Mouse (Mus musculus) kidney, postnatal 0 days (tissue): ENCODE measurements around the gene Prodh2. TPM values are rescaled to one million over a fixed set of nuclear protein-coding genes. Genes with fewer than 3 reads are reported as not detected.

Source experiments
- ATAC-seq: fragments of 200-750 bp; cut with Nextera tagmentation; replicated peaks from 2 replicates; pipeline ENCODE4 v1.8.0; 2017; ENCODE audit warnings: low read depth, moderate number of reproducible peaks, moderate TSS enrichment, moderate library complexity; ENCODE audit not compliant: low FRiP score
- DNase-seq: peaks from one replicate; pipeline ENCODE4 v3.0.0-alpha.2; 2016; ENCODE audit warnings: low spot score
- H3K27ac ChIP-seq: fragments of 300-500 bp; sonication (generic); 2 replicates; pipeline ENCODE4 v1.5.1; 2014; ENCODE audit warnings: mild to moderate bottlenecking
- H3K27me3 ChIP-seq: fragments of 300-500 bp; sonication (generic); 2 replicates; pipeline ENCODE4 v1.6.1; 2014; ENCODE audit warnings: low read length, mixed read lengths; ENCODE audit not compliant: insufficient read depth
- H3K36me3 ChIP-seq: fragments of 300-500 bp; sonication (generic); 2 replicates; pipeline ENCODE4 v1.6.1; 2014; ENCODE audit warnings: low read length, mixed read lengths; ENCODE audit not compliant: insufficient read depth
- H3K4me1 ChIP-seq: fragments of 300-500 bp; sonication (generic); replicated peaks from 2 replicates; pipeline ENCODE4 v1.6.1; 2014; ENCODE audit warnings: antibody characterized with exemption, low read length, mixed read lengths; ENCODE audit not compliant: insufficient read depth
- H3K4me2 ChIP-seq: fragments of 300-500 bp; sonication (generic); 2 replicates; pipeline ENCODE4 v1.6.1; 2014; ENCODE audit warnings: mild to moderate bottlenecking, low read length, moderate library complexity, mixed read lengths
- H3K4me3 ChIP-seq: fragments of 300-500 bp; sonication (generic); replicated peaks from 2 replicates; pipeline ENCODE4 v1.5.1; 2014; ENCODE audit warnings: low read depth, low read length
- H3K9ac ChIP-seq: fragments of 300-500 bp; sonication (generic); 2 replicates; pipeline ENCODE4 v1.6.1; 2014; ENCODE audit warnings: low read depth, low read length
- H3K9me3 ChIP-seq: fragments of 300-500 bp; sonication (generic); replicated peaks from 2 replicates; pipeline ENCODE4 v1.6.1; 2016; ENCODE audit warnings: low read length, inconsistent platforms, mixed read lengths
- CTCF ChIP-seq: IDR thresholded peaks from 2 replicates; pipeline ENCODE4 v1.5.1; 2016; ENCODE audit warnings: antibody characterized with exemption, low read depth, mild to moderate bottlenecking, moderate library complexity
- WGBS: fragments of 180-500 bp; shearing (Covaris S2); extraction: QIAGEN DNeasy Blood & Tissue Kit; methylation state at CpG from one replicate; pipeline ENCODE4 v1.1.7; 2014; 5-methylcytosine and 5-hydroxymethylcytosine counted together
- polyA plus RNA-seq: library from polyadenylated mRNA; unstranded; fragments of >200 nt; fragmentation: Nextera tagmentation; extraction: Ambion mirVana; gene quantifications from 2 replicates; pipeline ENCODE4 v1.2.1, GENCODE M21; 2015

Gene Prodh2
- polyA plus RNA-seq, 1 experiment from 2014 or later, result 22.9 TPM

DNA sequence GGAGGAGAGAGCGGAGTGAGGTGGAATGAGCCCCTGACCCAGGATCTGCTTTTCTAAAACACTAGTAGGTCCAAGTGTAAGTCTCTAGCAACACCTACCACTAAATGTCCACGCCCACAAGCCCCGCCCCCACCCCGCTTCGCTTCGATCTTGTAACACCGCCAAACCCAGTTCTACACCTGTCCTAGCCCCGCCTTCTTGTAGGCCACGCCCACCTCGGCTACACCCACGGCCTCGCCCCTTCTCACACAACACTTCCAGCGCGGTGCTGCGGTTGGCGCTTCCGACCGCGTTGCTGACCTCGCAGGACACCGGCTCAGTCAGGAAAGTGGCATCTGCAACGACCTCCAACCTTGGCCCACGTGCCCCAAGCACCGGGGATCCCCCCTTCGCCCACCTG lies 39.7 kb upstream of the Prodh2 start:
- H3K36me3 ChIP-seq, result no peaks in the 10 kb centered on the region
- H3K9me3 ChIP-seq, result no peaks in the 10 kb centered on the region
- TF ChIP-seq CTCF, result no peak
- no peak for DNase-seq
- H3K4me2 ChIP-seq, result peak overlapping the region; percentile 40
- 2% methylated on average over 25 of the region's 25 CpGs for WGBS
- H3K4me1 ChIP-seq, result peaks cover 8% of the 10 kb centered on the region
- no peak overlapping the region for H3K9ac ChIP-seq
- H3K27ac ChIP-seq, result no peak overlapping the region
- ATAC-seq, result peak; percentile 68; the same call in 1 of the 2 replicates
- H3K4me3 ChIP-seq, result 0 out of 2 replicates have a peak overlapping the region, but pooled peaks have one; percentile 5
- H3K27me3 ChIP-seq, result peaks cover 50% of the 10 kb centered on the region

DNA sequence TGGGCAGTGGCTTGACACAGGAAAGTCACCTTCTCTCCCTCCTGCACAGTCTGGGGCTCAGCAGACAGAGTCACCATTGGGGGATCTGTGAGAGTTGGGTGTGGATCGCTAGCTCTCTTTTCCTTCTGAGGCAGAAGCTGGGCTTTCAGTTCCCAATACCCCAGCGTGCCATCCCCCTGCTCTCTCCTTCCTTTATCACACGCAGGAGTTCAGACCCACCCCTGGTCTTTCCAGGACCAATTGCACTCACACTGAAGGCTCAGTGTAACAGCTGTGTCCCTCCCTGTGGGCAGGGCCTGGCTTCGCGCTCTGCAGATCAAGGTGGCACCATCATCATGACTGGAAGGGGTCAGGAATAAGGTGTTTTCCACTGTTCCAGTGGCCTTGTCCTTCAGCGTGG lies 39.2 kb upstream of the Prodh2 start:
- H3K4me2 ChIP-seq, result peak overlapping the region; percentile 40; the same call in 1 of the 2 replicates

DNA sequence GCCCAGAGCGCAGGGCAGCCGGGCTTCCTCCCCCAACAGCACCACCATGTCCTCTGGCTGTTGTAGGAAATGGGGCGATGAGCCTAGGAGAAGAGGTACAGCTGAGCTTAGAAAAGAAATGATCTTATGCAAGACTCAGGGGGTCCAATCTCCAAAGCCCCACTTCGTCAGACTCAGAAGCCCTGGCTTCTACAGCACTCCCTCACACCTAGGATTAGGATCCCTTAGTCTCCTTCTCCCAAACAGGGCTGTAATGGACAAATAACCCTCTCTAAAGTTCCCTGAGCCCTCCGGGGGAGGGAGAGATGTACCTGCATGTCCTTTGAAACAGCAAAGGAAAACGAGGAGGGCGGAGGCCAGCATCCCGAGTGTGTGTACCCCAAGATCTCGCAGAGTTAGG lies 36.9 kb upstream of the Prodh2 start:
- H3K9ac ChIP-seq, result no peak overlapping the region
- peaks cover 55% of the 10 kb centered on the region for H3K27me3 ChIP-seq
- TF ChIP-seq CTCF, result no peak
- DNase-seq, result no peak
- H3K4me2 ChIP-seq, result peak overlapping the region; percentile 39
- 1% methylated on average over 9 of the region's 9 CpGs for WGBS
- no peak for ATAC-seq
- no peaks in the 10 kb centered on the region for H3K36me3 ChIP-seq
- peaks cover 8% of the 10 kb centered on the region for H3K4me1 ChIP-seq
- no peak overlapping the region for H3K27ac ChIP-seq
- H3K9me3 ChIP-seq, result no peaks in the 10 kb centered on the region
- 0 out of 2 replicates have a peak overlapping the region, but pooled peaks have one; percentile 14 for H3K4me3 ChIP-seq

More for the DNA sequence above, 39.2 kb upstream of the Prodh2 start:
- Histone ChIP-seq H3K9me3 (no peaks in the 10 kb centered on the region), H3K36me3 (no peaks in the 10 kb centered on the region), H3K27ac (no peak overlapping the region), H3K4me3 (no peak overlapping the region), H3K4me1 (peaks cover 8% of the 10 kb centered on the region), H3K9ac (no peak overlapping the region), H3K27me3 (peaks cover 50% of the 10 kb centered on the region)
- WGBS, result 9% methylated on average over 6 of the region's 6 CpGs
- no peak for DNase-seq
- ATAC-seq, result 0 out of 2 replicates have a peak, but pooled peaks have one; percentile 18
- no peak for TF ChIP-seq CTCF

DNA sequence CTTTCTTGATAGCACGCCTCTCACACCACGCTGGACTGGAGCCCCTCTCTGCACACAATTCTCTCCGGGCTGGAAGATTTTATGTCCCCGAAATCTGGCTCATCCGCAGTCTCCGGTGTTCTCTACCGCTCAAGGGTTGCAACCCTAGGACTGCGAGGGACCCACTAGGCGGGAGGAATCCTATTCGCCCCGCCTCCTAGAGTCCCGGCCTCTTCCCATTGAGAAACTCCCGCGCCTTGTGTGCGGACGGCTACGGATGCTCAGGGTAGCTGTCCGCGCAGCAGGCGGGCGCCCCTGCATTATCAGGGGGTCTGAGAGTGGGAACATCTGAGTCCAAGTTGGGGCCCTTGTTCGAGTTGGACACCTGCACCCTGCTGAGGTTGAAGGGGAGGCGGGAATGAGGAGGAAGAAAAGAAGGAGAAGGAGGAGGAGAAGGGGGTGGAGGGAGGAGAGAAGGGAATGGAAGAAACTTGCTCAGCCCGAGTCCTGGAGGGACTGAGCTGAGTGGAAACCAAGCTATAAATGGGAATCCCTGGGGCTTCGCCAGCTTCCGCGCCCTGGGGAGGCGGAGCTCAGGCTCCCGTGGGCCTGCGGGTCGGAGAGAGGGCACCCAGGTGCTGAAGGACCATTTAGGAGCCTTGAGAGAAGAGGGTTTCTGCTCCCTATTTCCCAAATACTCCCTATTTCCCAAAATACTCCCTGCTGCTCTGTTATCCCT lies 36.4 kb upstream of the Prodh2 start:
- H3K4me1 ChIP-seq, result peaks cover 8% of the 10 kb centered on the region
- no peaks in the 10 kb centered on the region for H3K36me3 ChIP-seq
- H3K4me2 ChIP-seq, result peak overlapping the region; percentile 39
- peaks cover 59% of the 10 kb centered on the region for H3K27me3 ChIP-seq
- no peak overlapping the region for H3K9ac ChIP-seq
- DNase-seq (no peak), ATAC-seq (no peak)
- H3K27ac ChIP-seq, result no peak overlapping the region
- TF ChIP-seq CTCF, result no peak
- H3K4me3 ChIP-seq, result 0 out of 2 replicates have a peak overlapping the region, but pooled peaks have one; percentile 14
- 1% methylated on average over 30 of the region's 31 CpGs for WGBS
- H3K9me3 ChIP-seq, result no peaks in the 10 kb centered on the region

DNA sequence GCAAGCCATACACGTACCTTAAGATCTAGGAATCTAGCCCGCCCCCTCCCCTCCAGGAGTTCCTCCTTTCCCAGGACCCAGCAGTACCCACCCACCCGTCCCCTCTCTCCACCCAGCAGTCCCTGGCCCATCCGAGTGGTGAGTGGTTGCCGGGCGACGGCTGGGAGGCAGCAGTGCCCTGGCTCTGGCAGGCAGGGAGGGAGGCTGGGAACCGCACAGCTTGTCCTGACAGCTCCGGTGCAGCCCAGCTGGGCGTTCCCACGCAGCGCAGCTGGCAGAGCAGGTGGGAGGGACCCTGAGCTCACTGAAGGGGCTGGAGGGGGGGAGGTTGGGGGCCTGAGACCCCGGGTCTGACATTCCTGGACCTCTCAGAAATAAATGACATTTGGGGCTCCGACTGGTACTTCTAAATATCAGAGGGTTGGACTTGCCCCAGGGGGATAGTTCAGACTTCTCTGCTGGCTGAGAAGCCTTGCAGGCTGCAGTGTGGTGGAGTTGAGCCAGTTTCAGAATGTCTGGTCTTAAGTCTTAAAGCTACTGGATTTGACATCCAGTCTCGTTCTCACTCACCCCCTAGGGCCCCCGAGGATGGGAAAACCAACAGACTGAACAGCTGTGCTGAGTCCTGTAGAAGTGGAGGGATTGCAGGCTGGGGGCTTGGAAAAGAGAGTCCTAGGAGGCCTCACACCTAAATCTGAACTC lies 35.6 kb upstream of the Prodh2 start, which contains the start of the genes Kirrel2 and Nphs1:
Gene Kirrel2, minus strand, starts transcription at position 62 of the 702 bp plus-strand sequence.
Gene Nphs1, plus strand, starts transcription at position 687 of the 702 bp plus-strand sequence.
- Histone ChIP-seq H3K36me3 (no peaks in the 10 kb centered on the region), H3K9me3 (no peaks in the 10 kb centered on the region), H3K27me3 (peaks cover 63% of the 10 kb centered on the region), H3K4me3 (0 out of 2 replicates have a peak within 1 kb of the TSS, but pooled peaks have one; percentile 14), H3K4me1 (peaks cover 8% of the 10 kb centered on the region), H3K9ac (no peak within 1 kb of the TSS), H3K4me2 (peak within 1 kb of the TSS; percentile 39), H3K27ac (no peak within 1 kb of the TSS)
- DNase-seq (peak; percentile 27), ATAC-seq (no peak)
- TF ChIP-seq CTCF, result no peak
- 2% methylated on average over 16 of the region's 16 CpGs for WGBS

DNA sequence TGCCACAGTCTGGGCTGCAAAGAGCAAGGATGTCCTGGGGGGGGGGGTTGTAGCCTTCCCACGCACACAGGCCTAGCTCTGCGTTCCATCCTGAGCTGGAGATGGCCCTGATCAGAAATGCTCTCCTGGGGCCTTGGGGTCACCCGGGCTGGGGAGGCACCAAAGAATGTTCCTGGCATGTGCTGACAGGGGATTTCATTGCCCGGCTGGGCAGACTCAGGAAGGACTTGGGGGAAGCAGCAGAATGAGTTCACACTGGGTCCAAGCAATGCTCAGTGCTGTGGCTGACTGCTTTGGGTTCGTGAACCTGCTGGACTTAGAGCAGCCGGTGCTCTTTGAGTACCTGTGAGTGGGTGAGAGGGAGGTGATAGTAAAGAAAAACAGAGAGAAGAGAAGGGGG lies 33.9 kb upstream of the Prodh2 start:
- ATAC-seq (peak; percentile 60), DNase-seq (no peak)
- Histone ChIP-seq H3K4me3 (no peak overlapping the region), H3K4me2 (no peak overlapping the region), H3K27ac (no peak overlapping the region), H3K9ac (no peak overlapping the region), H3K27me3 (peaks cover 55% of the 10 kb centered on the region), H3K4me1 (peaks cover 3% of the 10 kb centered on the region; the same call in 1 of the 2 replicates), H3K9me3 (no peaks in the 10 kb centered on the region), H3K36me3 (no peaks in the 10 kb centered on the region)
- no peak for TF ChIP-seq CTCF
- WGBS, result 33% methylated on average over 6 of the region's 6 CpGs
